9 mouse cellular contexts compared by ENCODE assay signal in genomic region chr14:25138485-25138884, GRCm38 (mm10).
DNase-seq lines count a peak whose midpoint lies in the region; ATAC-seq and TF ChIP-seq lines count a peak whose summit lies in the region.
"Had no signal": no experiment of that assay in that cellular context is flagged by ENCODE, and none has a peak within 500 bp of the region (broad histone marks: within the 10 kb centered on the region; RNA-seq: fewer than 3 reads in every experiment).

No protein-coding gene starts in this region.

- no peaks in the 10 kb centered on the region for H3K27me3 ChIP-seq in forebrain, embryonic 15.5 days
- no peaks in the 10 kb centered on the region for H3K27me3 ChIP-seq in forebrain, embryonic 12.5 days
- no peaks in the 10 kb centered on the region for H3K27me3 ChIP-seq in stomach, embryonic 14.5 days (ENCODE audit: control insufficient read depth, insufficient read depth, low read length)
- H3K27me3 ChIP-seq in stomach, postnatal 0 days (ENCODE audit: control insufficient read depth, insufficient read depth, low read length): no peaks in the 10 kb centered on the region
- no peaks in the 10 kb centered on the region for H3K27me3 ChIP-seq in intestine, embryonic 16.5 days (replicated peaks; ENCODE audit: control insufficient read depth, insufficient read depth, low read length)

- WGBS in forebrain, embryonic 15.5 days: 45% methylated on average over 3 of the region's 3 CpGs
- 80% methylated on average over 3 of the region's 3 CpGs for WGBS in forebrain, embryonic 12.5 days
- 48% methylated on average over 3 of the region's 3 CpGs for WGBS in stomach, embryonic 14.5 days
- WGBS in stomach, postnatal 0 days: 26% methylated on average over 3 of the region's 3 CpGs
- WGBS in intestine, embryonic 16.5 days: 47% methylated on average over 3 of the region's 3 CpGs

- H3K27ac ChIP-seq in forebrain, embryonic 15.5 days (replicated peaks): peak overlapping the region; percentile 27; the same call in 1 of the 2 replicates
- H3K27ac ChIP-seq in forebrain, embryonic 12.5 days: no peak overlapping the region
- peak overlapping the region; percentile 55; the same call in 1 of the 2 replicates for H3K27ac ChIP-seq in stomach, embryonic 14.5 days (ENCODE audit: low read length)
- H3K27ac ChIP-seq in stomach, postnatal 0 days (replicated peaks): no peak overlapping the region
- H3K27ac ChIP-seq in intestine, embryonic 16.5 days (ENCODE audit: low read length): 0 out of 2 replicates have a peak overlapping the region, but pooled peaks have one; percentile 2

- H3K4me2 ChIP-seq in forebrain, embryonic 15.5 days (replicated peaks): no peak overlapping the region
- H3K4me2 ChIP-seq in forebrain, embryonic 12.5 days: no peak overlapping the region
- no peak overlapping the region for H3K4me2 ChIP-seq in stomach, embryonic 14.5 days (replicated peaks; ENCODE audit: low read depth, low read length)
- H3K4me2 ChIP-seq in stomach, postnatal 0 days (replicated peaks; ENCODE audit: low read depth): no peak overlapping the region
- no peak overlapping the region for H3K4me2 ChIP-seq in intestine, embryonic 16.5 days (ENCODE audit: low read depth, low read length)
- H3K4me2 ChIP-seq: midbrain, embryonic 11.5 days had no signal

- no peaks in the 10 kb centered on the region for H3K36me3 ChIP-seq in forebrain, embryonic 15.5 days
- no peaks in the 10 kb centered on the region for H3K36me3 ChIP-seq in forebrain, embryonic 12.5 days (replicated peaks)
- no peaks in the 10 kb centered on the region for H3K36me3 ChIP-seq in stomach, embryonic 14.5 days (ENCODE audit: control insufficient read depth, insufficient read depth, low read length)
- H3K36me3 ChIP-seq in stomach, postnatal 0 days (ENCODE audit: control insufficient read depth, insufficient read depth, low read length): no peaks in the 10 kb centered on the region
- H3K36me3 ChIP-seq in intestine, embryonic 16.5 days (ENCODE audit: control insufficient read depth, insufficient read depth, low read length): no peaks in the 10 kb centered on the region

- H3K9ac ChIP-seq in forebrain, embryonic 15.5 days (replicated peaks): no peak overlapping the region
- no peak overlapping the region for H3K9ac ChIP-seq in forebrain, embryonic 12.5 days
- 0 out of 2 replicates have a peak overlapping the region, but pooled peaks have one; percentile 1 for H3K9ac ChIP-seq in stomach, embryonic 14.5 days (replicated peaks; ENCODE audit: low read depth, low read length)
- H3K9ac ChIP-seq in stomach, postnatal 0 days (ENCODE audit: low read length): no peak overlapping the region
- H3K9ac ChIP-seq in intestine, embryonic 16.5 days (ENCODE audit: low read depth, low read length): no peak overlapping the region

- no peak for TF ChIP-seq CTCF in stomach, postnatal 0 days (IDR thresholded peaks at IDR 0.05; ENCODE audit: low read depth)

- intact Hi-C loops in gastrocnemius, postnatal 36 days (cut with DNase I): no loop called here

- H3K9me3 ChIP-seq in forebrain, embryonic 15.5 days: no peaks in the 10 kb centered on the region
- no peaks in the 10 kb centered on the region for H3K9me3 ChIP-seq in forebrain, embryonic 12.5 days
- 0 out of 2 replicates have a peak, but pooled peaks cover 6% of the 10 kb centered on the region for H3K9me3 ChIP-seq in stomach, embryonic 14.5 days (ENCODE audit: control insufficient read depth, low read depth, low read length)
- H3K9me3 ChIP-seq in stomach, postnatal 0 days (ENCODE audit: control insufficient read depth, low read length): no peaks in the 10 kb centered on the region
- peaks cover 3% of the 10 kb centered on the region; the same call in 1 of the 2 replicates for H3K9me3 ChIP-seq in intestine, embryonic 16.5 days (ENCODE audit: control insufficient read depth, low read length)

- no peak for TF ChIP-seq EP300 in stomach, postnatal 0 days (optimal IDR thresholded peaks at IDR 0.05)

- ATAC-seq in forebrain, embryonic 15.5 days (replicated peaks): no peak
- no peak for ATAC-seq in forebrain, embryonic 12.5 days (ENCODE audit: low FRiP score)
- no peak for ATAC-seq in stomach, embryonic 14.5 days (ENCODE audit: insufficient number of reproducible peaks, insufficient read depth, low FRiP score, low read depth)
- no peak for ATAC-seq in stomach, postnatal 0 days (ENCODE audit: low FRiP score, low TSS enrichment)
- 0 out of 2 replicates have a peak, but pooled peaks have one; percentile 42 for ATAC-seq in intestine, embryonic 16.5 days

- H3K4me3 ChIP-seq in forebrain, embryonic 15.5 days: no peak overlapping the region
- no peak overlapping the region for H3K4me3 ChIP-seq in forebrain, embryonic 12.5 days (replicated peaks)
- no peak overlapping the region for H3K4me3 ChIP-seq in stomach, embryonic 14.5 days (ENCODE audit: low read depth, low read length)
- H3K4me3 ChIP-seq in stomach, postnatal 0 days (ENCODE audit: low read depth, low read length): no peak overlapping the region
- H3K4me3 ChIP-seq in intestine, embryonic 16.5 days (ENCODE audit: low read length): no peak overlapping the region

- H3K4me1 ChIP-seq in forebrain, embryonic 15.5 days: peaks cover 33% of the 10 kb centered on the region
- peaks cover 5% of the 10 kb centered on the region; the same call in 1 of the 2 replicates for H3K4me1 ChIP-seq in forebrain, embryonic 12.5 days
- peaks cover 19% of the 10 kb centered on the region for H3K4me1 ChIP-seq in stomach, embryonic 14.5 days (ENCODE audit: control insufficient read depth, insufficient read depth, low read length)
- peaks cover 4% of the 10 kb centered on the region for H3K4me1 ChIP-seq in stomach, postnatal 0 days (replicated peaks; ENCODE audit: control insufficient read depth, insufficient read depth)
- peaks cover 19% of the 10 kb centered on the region for H3K4me1 ChIP-seq in intestine, embryonic 16.5 days (ENCODE audit: control insufficient read depth, insufficient read depth, low read length)

- no peak for DNase-seq in stomach, postnatal 0 days (ENCODE audit: low spot score)
- DNase-seq in gastrocnemius, postnatal 36 days: no peak
- DNase-seq in yolk sac, embryonic 10.5 days (ENCODE audit: low spot score): no peak
- no peak for DNase-seq in thymus, postnatal 36 days

Comparison
In these comparisons a context has a peak if more than half of its experiments do, and no peak if none do; other contexts are left out.
1. H3K27ac ChIP-seq: peak in forebrain, embryonic 15.5 days (single experiment), stomach, embryonic 14.5 days (single experiment) and intestine, embryonic 16.5 days (single experiment); none in forebrain, embryonic 12.5 days (single experiment) and stomach, postnatal 0 days (single experiment).